Mouse (Mus musculus): ENCODE data around the gene Prss57. TPM values are rescaled to one million over a fixed set of nuclear protein-coding genes. Genes with fewer than 3 reads are reported as not detected.
A peak's percentile ranks its signal among the peaks of the same experiment; 100 is the strongest.
"Not testable (repeated sequence)": the region's sequence is repeated elsewhere in the genome, so short reads cannot be mapped to it uniquely, and the experiment has no call there.

The Prss57 gene
- polyA plus RNA-seq, 1 experiment from 2014 or later, result 6.3 TPM

- H3K27ac ChIP-seq (ENCODE audit: low read length), result no peak overlapping the region
- no peaks in the 10 kb centered on the region for H3K9me3 ChIP-seq (replicated peaks; ENCODE audit: control insufficient read depth, low read length)
- peaks cover 34% of the 10 kb centered on the region for H3K36me3 ChIP-seq (ENCODE audit: control insufficient read depth, insufficient read depth)
- ATAC-seq (ENCODE audit: low read depth), result no peak
- 82% methylated on average over 11 of the region's 11 CpGs for WGBS (ENCODE audit: insufficient replicate concordance)
- H3K27me3 ChIP-seq (ENCODE audit: control insufficient read depth, insufficient read depth, low read depth, low read length), result no peaks in the 10 kb centered on the region
- no peak overlapping the region for H3K4me3 ChIP-seq (ENCODE audit: low read depth, low read length)
- peaks cover 15% of the 10 kb centered on the region for H3K4me1 ChIP-seq (ENCODE audit: control insufficient read depth, low read depth, low read length)
- H3K4me2 ChIP-seq (ENCODE audit: low read depth, low read length), result no peak overlapping the region
- no peak overlapping the region for H3K9ac ChIP-seq (ENCODE audit: low read depth, low read length)
Measured at GRCm38 (mm10) chr10:79760603-79761143, 30.1 kb downstream of the Prss57 start.

- 68% methylated on average over 1 of the region's 1 CpGs for WGBS (ENCODE audit: insufficient replicate concordance)
- H3K36me3 ChIP-seq (ENCODE audit: control insufficient read depth, insufficient read depth), result peaks cover 34% of the 10 kb centered on the region
- not testable (repeated sequence) for H3K9me3 ChIP-seq (replicated peaks; ENCODE audit: control insufficient read depth, low read length)
Measured at GRCm38 (mm10) chr10:79759675-79760074, 31.1 kb downstream of the Prss57 start.

GRCm38 (mm10) chr10:79756660-79757059 is 34.1 kb downstream of the Prss57 start:
- Histone ChIP-seq H3K4me1 (ENCODE audit: control insufficient read depth, low read depth, low read length) (peaks cover 7% of the 10 kb centered on the region), H3K9ac (ENCODE audit: low read depth, low read length) (no peak overlapping the region), H3K4me2 (ENCODE audit: low read depth, low read length) (no peak overlapping the region), H3K4me3 (ENCODE audit: low read depth, low read length) (no peak overlapping the region), H3K36me3 (ENCODE audit: control insufficient read depth, insufficient read depth) (peaks cover 30% of the 10 kb centered on the region), H3K9me3 (replicated peaks; ENCODE audit: control insufficient read depth, low read length) (no peaks in the 10 kb centered on the region), H3K27me3 (ENCODE audit: control insufficient read depth, insufficient read depth, low read depth, low read length) (no peaks in the 10 kb centered on the region), H3K27ac (ENCODE audit: low read length) (no peak overlapping the region)
- 78% methylated on average over 24 of the region's 24 CpGs for WGBS (ENCODE audit: insufficient replicate concordance)
- no peak for ATAC-seq (ENCODE audit: low read depth)

More at GRCm38 (mm10) chr10:79759675-79760074, 31.1 kb downstream of the Prss57 start:
- not testable (repeated sequence) for H3K27ac ChIP-seq (ENCODE audit: low read length); H3K9ac ChIP-seq (ENCODE audit: low read depth, low read length); H3K4me2 ChIP-seq (ENCODE audit: low read depth, low read length); H3K4me3 ChIP-seq (ENCODE audit: low read depth, low read length); ATAC-seq (ENCODE audit: low read depth); H3K27me3 ChIP-seq (ENCODE audit: control insufficient read depth, insufficient read depth, low read depth, low read length)
- peaks cover 12% of the 10 kb centered on the region for H3K4me1 ChIP-seq (ENCODE audit: control insufficient read depth, low read depth, low read length)

GRCm38 (mm10) chr10:79755854-79756253 is 34.9 kb downstream of the Prss57 start:
- Histone ChIP-seq H3K27ac (ENCODE audit: low read length) (no peak overlapping the region), H3K9me3 (replicated peaks; ENCODE audit: control insufficient read depth, low read length) (no peaks in the 10 kb centered on the region), H3K36me3 (ENCODE audit: control insufficient read depth, insufficient read depth) (peaks cover 22% of the 10 kb centered on the region), H3K4me2 (ENCODE audit: low read depth, low read length) (no peak overlapping the region), H3K27me3 (ENCODE audit: control insufficient read depth, insufficient read depth, low read depth, low read length) (no peaks in the 10 kb centered on the region), H3K9ac (ENCODE audit: low read depth, low read length) (no peak overlapping the region), H3K4me1 (ENCODE audit: control insufficient read depth, low read depth, low read length) (peaks cover 7% of the 10 kb centered on the region), H3K4me3 (ENCODE audit: low read depth, low read length) (no peak overlapping the region)
- 74% methylated on average over 3 of the region's 3 CpGs for WGBS (ENCODE audit: insufficient replicate concordance)
- ATAC-seq (ENCODE audit: low read depth), result no peak

GRCm38 (mm10) chr10:79754856-79755516 is 35.8 kb downstream of the Prss57 start, which contains the start of gene Fgf22:
Gene Fgf22 (plus strand): TSS chr10:79755076.
- WGBS (ENCODE audit: insufficient replicate concordance), result 3% methylated on average over 36 of the region's 36 CpGs
- H3K27ac ChIP-seq (ENCODE audit: low read length), result no peak within 1 kb of the TSS
- no peaks in the 10 kb centered on the region for H3K9me3 ChIP-seq (replicated peaks; ENCODE audit: control insufficient read depth, low read length)
- H3K9ac ChIP-seq (ENCODE audit: low read depth, low read length), result peak within 1 kb of the TSS; percentile 28
- H3K4me1 ChIP-seq (ENCODE audit: control insufficient read depth, low read depth, low read length), result peaks cover 7% of the 10 kb centered on the region
- H3K27me3 ChIP-seq (ENCODE audit: control insufficient read depth, insufficient read depth, low read depth, low read length), result no peaks in the 10 kb centered on the region
- no peak within 1 kb of the TSS for H3K4me3 ChIP-seq (ENCODE audit: low read depth, low read length)
- peaks cover 18% of the 10 kb centered on the region for H3K36me3 ChIP-seq (ENCODE audit: control insufficient read depth, insufficient read depth)
- H3K4me2 ChIP-seq (ENCODE audit: low read depth, low read length), result peak within 1 kb of the TSS; percentile 59
- peak; percentile 83 for ATAC-seq (ENCODE audit: low read depth)

GRCm38 (mm10) chr10:79748496-79748895 is 42.3 kb downstream of the Prss57 start:
- 67% methylated on average over 6 of the region's 6 CpGs for WGBS (ENCODE audit: insufficient replicate concordance)
- Histone ChIP-seq H3K4me2 (ENCODE audit: low read depth, low read length) (no peak overlapping the region), H3K4me1 (ENCODE audit: control insufficient read depth, low read depth, low read length) (peaks cover 19% of the 10 kb centered on the region), H3K9me3 (replicated peaks; ENCODE audit: control insufficient read depth, low read length) (no peaks in the 10 kb centered on the region), H3K27me3 (ENCODE audit: control insufficient read depth, insufficient read depth, low read depth, low read length) (no peaks in the 10 kb centered on the region), H3K4me3 (ENCODE audit: low read depth, low read length) (no peak overlapping the region), H3K9ac (ENCODE audit: low read depth, low read length) (no peak overlapping the region), H3K36me3 (ENCODE audit: control insufficient read depth, insufficient read depth) (no peaks in the 10 kb centered on the region), H3K27ac (ENCODE audit: low read length) (no peak overlapping the region)
- no peak for ATAC-seq (ENCODE audit: low read depth)

GRCm38 (mm10) chr10:79746774-79747151 is 44.0 kb downstream of the Prss57 start:
- H3K9ac ChIP-seq (ENCODE audit: low read depth, low read length), result peak overlapping the region; percentile 46
- H3K9me3 ChIP-seq (replicated peaks; ENCODE audit: control insufficient read depth, low read length), result no peaks in the 10 kb centered on the region
- H3K4me1 ChIP-seq (ENCODE audit: control insufficient read depth, low read depth, low read length), result peaks cover 19% of the 10 kb centered on the region
- H3K4me2 ChIP-seq (ENCODE audit: low read depth, low read length), result peak overlapping the region; percentile 62
- H3K36me3 ChIP-seq (ENCODE audit: control insufficient read depth, insufficient read depth), result peaks cover 5% of the 10 kb centered on the region
- H3K4me3 ChIP-seq (ENCODE audit: low read depth, low read length), result peak overlapping the region; percentile 37
- 22% methylated on average over 6 of the region's 6 CpGs for WGBS (ENCODE audit: insufficient replicate concordance)
- no peaks in the 10 kb centered on the region for H3K27me3 ChIP-seq (ENCODE audit: control insufficient read depth, insufficient read depth, low read depth, low read length)
- H3K27ac ChIP-seq (ENCODE audit: low read length), result peak overlapping the region; percentile 80
- ATAC-seq (ENCODE audit: low read depth), result peak; percentile 75

- no peaks in the 10 kb centered on the region for H3K9me3 ChIP-seq (replicated peaks; ENCODE audit: control insufficient read depth, low read length)
- peak within 1 kb of the TSS; percentile 72 for H3K4me3 ChIP-seq (ENCODE audit: low read depth, low read length)
- H3K4me1 ChIP-seq (ENCODE audit: control insufficient read depth, low read depth, low read length), result peaks cover 19% of the 10 kb centered on the region
- 3% methylated on average over 38 of the region's 38 CpGs for WGBS (ENCODE audit: insufficient replicate concordance)
- peak within 1 kb of the TSS; percentile 80 for H3K27ac ChIP-seq (ENCODE audit: low read length)
- ATAC-seq (ENCODE audit: low read depth), result peak; percentile 99
- no peaks in the 10 kb centered on the region for H3K27me3 ChIP-seq (ENCODE audit: control insufficient read depth, insufficient read depth, low read depth, low read length)
- H3K9ac ChIP-seq (ENCODE audit: low read depth, low read length), result peak within 1 kb of the TSS; percentile 68
- H3K36me3 ChIP-seq (ENCODE audit: control insufficient read depth, insufficient read depth), result peaks cover 5% of the 10 kb centered on the region
- peak within 1 kb of the TSS; percentile 82 for H3K4me2 ChIP-seq (ENCODE audit: low read depth, low read length)
Measured at GRCm38 (mm10) chr10:79745898-79746773, 44.6 kb downstream of the Prss57 start, which contains the start of gene Polrmt. Gene Polrmt (minus strand): TSS chr10:79746581.

All from liver, embryonic 16.5 days (tissue).